Mouse (Mus musculus) liver, adult 2 months (tissue): ENCODE measurements around the gene Ring1. TPM values are rescaled to one million over a fixed set of nuclear protein-coding genes. Genes with fewer than 3 reads are reported as not detected.

Experiments used
- DNase-seq: peaks from one replicate; pipeline ENCODE4 v3.0.0-alpha.2; 2011; ENCODE audit warnings: low read depth, low spot score; ENCODE audit errors: extremely low read depth
- H3K27ac ChIP-seq: fragments of 200-500 bp; replicated peaks from 2 replicates; pipeline ENCODE4 v1.5.1; 2012; ENCODE audit warnings: low read depth, mild to moderate bottlenecking, control low read depth, inconsistent platforms, low read length; ENCODE audit not compliant: insufficient read depth
- H3K27me3 ChIP-seq: fragments of 200-500 bp; 2 replicates; pipeline ENCODE4 v1.6.1; 2012; ENCODE audit warnings: mild to moderate bottlenecking, moderate library complexity, low read length, inconsistent platforms; ENCODE audit not compliant: control insufficient read depth, insufficient read depth
- H3K36me3 ChIP-seq: fragments of 200-500 bp; 2 replicates; pipeline ENCODE4 v1.6.1; 2012; ENCODE audit warnings: low read length, inconsistent platforms; ENCODE audit not compliant: control insufficient read depth, insufficient read depth
- H3K4me1 ChIP-seq: fragments of 200-500 bp; 2 replicates; pipeline ENCODE4 v1.6.1; 2011; ENCODE audit warnings: low read length; ENCODE audit not compliant: control insufficient read depth, insufficient read depth
- H3K4me3 ChIP-seq: fragments of 200-500 bp; 2 replicates; pipeline ENCODE4 v1.5.1; 2011; ENCODE audit warnings: low read depth, mild to moderate bottlenecking, control low read depth, low read length, moderate library complexity; ENCODE audit not compliant: insufficient read depth
- H3K79me2 ChIP-seq: fragments of 200-500 bp; 2 replicates; pipeline ENCODE4 v1.6.1; 2012; ENCODE audit warnings: inconsistent platforms, mild to moderate bottlenecking, low read length, moderate library complexity; ENCODE audit not compliant: control insufficient read depth, insufficient read depth
- H3K9ac ChIP-seq: fragments of 200-500 bp; 2 replicates; pipeline ENCODE4 v1.6.1; 2012; ENCODE audit warnings: low read depth, mild to moderate bottlenecking, control low read depth, inconsistent platforms, low read length
- CTCF ChIP-seq: fragments of 200-500 bp; IDR thresholded peaks from 2 replicates; pipeline ENCODE4 v1.5.1; 2011; ENCODE audit warnings: low read depth, low read length, control low read depth
- POLR2A ChIP-seq: fragments of 200-500 bp; IDR thresholded peaks from 2 replicates; pipeline ENCODE4 v1.6.1; 2011; ENCODE audit warnings: low read length, control low read depth; ENCODE audit not compliant: insufficient read depth; ENCODE audit errors: extremely low read depth
- WGBS: fragments of 180-500 bp; shearing (Covaris S2); methylation state at CpG from one replicate; pipeline ENCODE4 v1.1.7; 2018; 5-methylcytosine and 5-hydroxymethylcytosine counted together
- polyA plus RNA-seq: library from polyadenylated mRNA; depleted of rRNA; stranded (reverse); fragments of >200 nt; gene quantifications from 2 replicates; pipeline ENCODE4 v1.2.3, GENCODE M21; 2012
- total RNA-seq: library from RNA; depleted of rRNA; stranded (reverse); fragments of >200 nt; gene quantifications from 2 replicates; pipeline ENCODE4 v1.2.3, GENCODE M21; 2014

The Ring1 gene
- total and polyA plus RNA-seq, 2 experiments, result 10.0 to 33.8 TPM

DNA sequence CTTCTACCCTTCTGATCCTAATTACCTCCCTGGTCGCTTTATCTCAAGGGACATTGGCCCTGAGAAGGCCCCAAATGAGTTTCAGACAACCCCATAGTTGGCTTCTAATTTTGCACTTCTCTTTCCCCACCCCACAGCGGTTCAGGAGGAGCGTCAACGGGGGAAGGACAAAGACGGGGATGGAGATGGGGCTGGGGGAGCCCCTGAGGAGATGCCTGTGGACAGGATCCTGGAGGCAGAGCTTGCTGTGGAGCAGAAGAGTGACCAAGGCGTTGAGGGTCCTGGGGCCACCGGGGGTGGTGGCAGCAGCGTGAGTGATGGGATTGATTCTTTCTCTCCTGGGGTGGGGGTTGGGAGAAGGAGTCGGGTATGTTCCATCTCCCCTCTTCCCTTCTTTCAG is 11.0 kb upstream of the Ring1 start:
- Histone ChIP-seq H3K4me3 (no peak overlapping the region), H3K4me1 (peaks cover 9% of the 10 kb centered on the region), H3K27ac (no peak overlapping the region), H3K79me2 (peaks cover 20% of the 10 kb centered on the region), H3K27me3 (no peaks in the 10 kb centered on the region), H3K36me3 (peaks cover 3% of the 10 kb centered on the region; the same call in 1 of the 2 replicates), H3K9ac (no peak overlapping the region)
- no peak for DNase-seq
- TF ChIP-seq POLR2A, result no peak
- no peak for TF ChIP-seq CTCF
- WGBS, result 92% methylated on average over 9 of the region's 9 CpGs

DNA sequence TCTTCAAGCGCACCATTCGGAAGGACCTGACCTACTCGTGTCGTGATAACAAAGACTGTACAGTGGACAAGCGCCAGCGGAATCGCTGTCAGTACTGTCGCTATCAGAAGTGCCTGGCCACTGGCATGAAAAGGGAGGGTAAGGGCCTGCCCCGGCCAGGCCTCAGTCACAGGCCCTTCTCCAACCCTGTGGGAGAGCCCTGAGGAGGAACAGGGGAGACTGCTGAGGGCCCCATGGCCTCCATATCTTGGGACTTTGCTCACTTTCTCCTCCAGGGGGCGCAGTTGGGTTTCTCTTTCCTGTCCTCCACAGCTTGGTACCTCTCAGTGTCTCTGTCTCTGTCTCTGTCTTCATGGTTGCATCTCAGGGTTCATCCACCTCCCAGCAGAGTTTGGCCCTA is 9.6 kb upstream of the Ring1 start:
- WGBS, result 81% methylated on average over 10 of the region's 10 CpGs

GRCm38 (mm10) chr17:34033441-34033840 is 9.0 kb upstream of the Ring1 start:
- Histone ChIP-seq H3K9ac (no peak overlapping the region), H3K4me3 (no peak overlapping the region), H3K4me1 (peaks cover 19% of the 10 kb centered on the region), H3K27ac (no peak overlapping the region), H3K36me3 (peaks cover 7% of the 10 kb centered on the region; the same call in 1 of the 2 replicates), H3K79me2 (peaks cover 29% of the 10 kb centered on the region), H3K27me3 (no peaks in the 10 kb centered on the region)
- 92% methylated on average over 9 of the region's 9 CpGs for WGBS
- TF ChIP-seq CTCF (no peak), POLR2A (no peak)
- no peak for DNase-seq

More for the DNA sequence above, 9.6 kb upstream of the Ring1 start:
- Histone ChIP-seq H3K27ac (no peak overlapping the region), H3K4me1 (peaks cover 19% of the 10 kb centered on the region), H3K36me3 (peaks cover 5% of the 10 kb centered on the region; the same call in 1 of the 2 replicates), H3K27me3 (no peaks in the 10 kb centered on the region), H3K9ac (no peak overlapping the region), H3K4me3 (no peak overlapping the region), H3K79me2 (peaks cover 29% of the 10 kb centered on the region)
- peak; percentile 25 for DNase-seq
- TF ChIP-seq POLR2A (no peak), CTCF (peak; percentile 66)

GRCm38 (mm10) chr17:34032806-34033205 is 8.3 kb upstream of the Ring1 start:
- H3K4me3 ChIP-seq, result peak overlapping the region; percentile 96
- H3K9ac ChIP-seq, result peak overlapping the region; percentile 95
- H3K27ac ChIP-seq, result peak overlapping the region; percentile 88
- WGBS, result 54% methylated on average over 9 of the region's 9 CpGs
- peaks cover 29% of the 10 kb centered on the region for H3K79me2 ChIP-seq
- no peaks in the 10 kb centered on the region for H3K27me3 ChIP-seq
- no peak for DNase-seq
- TF ChIP-seq CTCF, result no peak
- H3K36me3 ChIP-seq, result peaks cover 7% of the 10 kb centered on the region; the same call in 1 of the 2 replicates
- H3K4me1 ChIP-seq, result peaks cover 19% of the 10 kb centered on the region

DNA sequence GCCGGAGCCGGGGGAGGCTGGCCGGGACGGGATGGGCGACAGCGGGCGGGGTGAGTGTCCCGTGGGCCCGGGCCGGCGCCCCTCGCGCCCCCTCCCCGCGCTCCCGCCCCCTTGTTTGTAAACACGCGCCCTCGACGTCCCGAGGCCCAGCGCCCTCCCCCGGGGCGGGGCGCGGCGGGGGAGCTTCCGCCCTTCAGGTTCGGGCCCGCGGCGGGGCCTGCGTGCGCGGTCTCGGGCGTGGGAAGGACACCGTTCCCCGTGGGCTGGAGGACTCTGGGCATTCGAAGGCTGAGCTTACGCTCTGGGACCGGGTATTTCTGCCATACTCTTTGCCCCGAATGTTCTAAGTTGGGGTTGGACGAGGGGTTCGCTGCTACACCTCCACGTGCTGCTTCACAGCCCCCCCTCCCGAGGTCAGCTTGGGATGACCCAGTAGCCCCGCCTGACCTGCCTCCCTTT is 7.7 kb upstream of the Ring1 start:
- peak overlapping the region; percentile 88 for H3K27ac ChIP-seq
- 0 out of 2 replicates have a peak, but pooled peaks have one; percentile 52 for TF ChIP-seq POLR2A
- no peak for TF ChIP-seq CTCF
- peaks cover 5% of the 10 kb centered on the region; the same call in 1 of the 2 replicates for H3K36me3 ChIP-seq
- peak overlapping the region; percentile 96 for H3K4me3 ChIP-seq
- peak overlapping the region; percentile 95 for H3K9ac ChIP-seq
- WGBS, result under 1% methylated on average over 34 of the region's 48 CpGs
- H3K79me2 ChIP-seq, result peaks cover 29% of the 10 kb centered on the region
- H3K4me1 ChIP-seq, result peaks cover 19% of the 10 kb centered on the region
- no peaks in the 10 kb centered on the region for H3K27me3 ChIP-seq
- peak; percentile 49 for DNase-seq

GRCm38 (mm10) chr17:34031465-34032173 is 7.1 kb upstream of the Ring1 start, which contains the start of the genes Slc39a7 and Rxrb:
Gene Slc39a7, minus strand, starts transcription at chr17:34031682.
Gene Rxrb, plus strand, starts transcription at chr17:34031812.
- 1% methylated on average over 73 of the region's 88 CpGs for WGBS
- DNase-seq, result peak; percentile 81
- H3K27me3 ChIP-seq, result no peaks in the 10 kb centered on the region
- TF ChIP-seq CTCF (no peak), POLR2A (peak; percentile 57)
- H3K27ac ChIP-seq, result peak within 1 kb of the TSS; percentile 88
- peak within 1 kb of the TSS; percentile 96 for H3K4me3 ChIP-seq
- peaks cover 25% of the 10 kb centered on the region for H3K4me1 ChIP-seq
- peaks cover 5% of the 10 kb centered on the region; the same call in 1 of the 2 replicates for H3K36me3 ChIP-seq
- H3K9ac ChIP-seq, result peak within 1 kb of the TSS; percentile 95
- peaks cover 29% of the 10 kb centered on the region for H3K79me2 ChIP-seq
